Mouse (Mus musculus): ENCODE measurements around the gene Nf1. TPM values are rescaled to one million over a fixed set of nuclear protein-coding genes. Genes with fewer than 3 reads are reported as not detected.

Nf1 gene
- polyA plus RNA-seq, 1 experiment from 2014 or later, result 3.7 TPM

DNA sequence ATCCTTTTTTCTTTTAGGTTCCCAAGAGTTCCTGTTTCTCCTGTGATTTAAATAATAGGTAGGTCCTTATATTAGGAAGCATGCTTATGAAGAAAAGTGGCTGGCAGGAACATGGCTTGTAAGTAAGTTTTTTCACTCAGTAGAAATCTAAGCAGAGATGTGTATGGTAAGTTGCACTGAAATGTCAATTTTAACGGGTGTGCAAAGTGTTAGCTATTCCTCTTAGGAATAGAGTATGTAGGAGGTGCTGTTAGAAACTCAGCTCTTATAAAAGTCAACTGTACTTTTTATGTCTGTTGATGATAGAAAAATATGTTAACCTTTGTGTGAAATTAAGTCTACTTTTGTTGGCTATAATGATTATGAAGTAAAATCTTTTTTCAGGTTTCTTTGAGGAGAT lies 128.6 kb downstream of the Nf1 start:
- no peak overlapping the region for H3K9ac ChIP-seq
- no peaks in the 10 kb centered on the region for H3K27me3 ChIP-seq
- ATAC-seq (replicated peaks; ENCODE audit: insufficient number of reproducible peaks, insufficient read depth, low FRiP score, low read depth), result no peak
- H3K27ac ChIP-seq, result no peak overlapping the region
- WGBS, result 64% methylated on average over 1 of the region's 1 CpGs
- no peak overlapping the region for H3K4me2 ChIP-seq
- H3K4me3 ChIP-seq, result no peak overlapping the region
- no peaks in the 10 kb centered on the region for H3K9me3 ChIP-seq (replicated peaks)
- no peaks in the 10 kb centered on the region for H3K4me1 ChIP-seq (replicated peaks)
- peaks cover 41% of the 10 kb centered on the region for H3K36me3 ChIP-seq

DNA sequence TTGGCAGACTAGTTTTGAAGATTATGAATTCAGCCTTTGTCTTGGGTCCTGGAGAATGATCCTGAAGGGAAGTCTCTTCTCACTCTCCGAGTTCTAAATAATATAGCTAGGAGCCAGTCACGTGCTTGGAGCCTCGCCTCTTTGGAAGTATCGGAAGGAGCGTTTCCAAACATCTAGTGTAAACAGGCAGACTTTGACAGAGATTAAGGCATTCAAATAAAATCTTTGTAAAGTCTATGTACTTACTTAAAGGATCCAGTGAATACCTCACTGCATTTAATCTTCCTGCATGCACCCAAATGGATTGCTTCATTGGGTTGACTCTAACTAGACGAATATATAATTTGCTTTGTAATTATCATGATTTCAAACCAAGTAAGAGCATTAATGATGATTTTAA lies 143.9 kb downstream of the Nf1 start:
- H3K27me3 ChIP-seq, result no peaks in the 10 kb centered on the region
- 90% methylated on average over 6 of the region's 6 CpGs for WGBS
- no peak overlapping the region for H3K4me2 ChIP-seq
- peaks cover 9% of the 10 kb centered on the region for H3K36me3 ChIP-seq
- H3K9me3 ChIP-seq (replicated peaks), result no peaks in the 10 kb centered on the region
- H3K4me3 ChIP-seq, result no peak overlapping the region
- H3K27ac ChIP-seq, result no peak overlapping the region
- ATAC-seq (replicated peaks; ENCODE audit: insufficient number of reproducible peaks, insufficient read depth, low FRiP score, low read depth), result no peak
- no peak overlapping the region for H3K9ac ChIP-seq
- no peaks in the 10 kb centered on the region for H3K4me1 ChIP-seq (replicated peaks)

DNA sequence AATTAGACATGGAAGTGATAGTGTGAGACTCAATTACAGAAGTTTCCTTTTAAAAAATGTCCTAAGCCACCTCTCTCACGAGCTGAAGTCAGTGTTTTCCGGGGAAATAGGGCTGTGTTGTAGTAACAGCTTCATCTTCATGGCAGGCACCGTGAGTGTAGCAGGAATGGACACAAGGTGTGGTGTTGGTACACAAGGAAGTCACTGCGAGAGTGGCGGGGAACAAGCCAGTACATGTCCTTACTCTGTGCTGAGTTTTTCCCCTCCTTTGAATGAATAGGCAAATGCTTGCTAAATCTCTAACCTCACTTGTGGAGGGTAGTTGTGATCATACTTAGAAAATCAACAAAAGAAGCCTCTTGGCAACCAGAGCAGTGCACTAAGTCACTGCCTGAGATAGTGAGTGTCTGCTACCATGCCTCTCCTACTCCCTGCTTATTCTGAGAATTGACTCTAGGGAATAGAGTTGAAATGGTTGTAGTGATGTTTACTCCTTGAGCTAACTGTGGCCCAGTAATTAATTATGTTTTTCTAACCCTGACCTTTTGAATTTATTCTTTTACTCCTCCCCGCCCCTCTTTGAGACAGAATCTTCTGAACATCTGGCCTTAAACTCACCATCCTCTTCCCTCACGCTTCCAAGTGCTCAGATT lies 144.5 kb downstream of the Nf1 start:
- Histone ChIP-seq H3K27me3 (no peaks in the 10 kb centered on the region), H3K4me1 (replicated peaks) (no peaks in the 10 kb centered on the region), H3K9ac (no peak overlapping the region), H3K27ac (no peak overlapping the region), H3K4me2 (no peak overlapping the region), H3K9me3 (replicated peaks) (no peaks in the 10 kb centered on the region), H3K4me3 (no peak overlapping the region), H3K36me3 (peaks cover 9% of the 10 kb centered on the region)
- 84% methylated on average over 7 of the region's 7 CpGs for WGBS
- ATAC-seq (replicated peaks; ENCODE audit: insufficient number of reproducible peaks, insufficient read depth, low FRiP score, low read depth), result no peak

DNA sequence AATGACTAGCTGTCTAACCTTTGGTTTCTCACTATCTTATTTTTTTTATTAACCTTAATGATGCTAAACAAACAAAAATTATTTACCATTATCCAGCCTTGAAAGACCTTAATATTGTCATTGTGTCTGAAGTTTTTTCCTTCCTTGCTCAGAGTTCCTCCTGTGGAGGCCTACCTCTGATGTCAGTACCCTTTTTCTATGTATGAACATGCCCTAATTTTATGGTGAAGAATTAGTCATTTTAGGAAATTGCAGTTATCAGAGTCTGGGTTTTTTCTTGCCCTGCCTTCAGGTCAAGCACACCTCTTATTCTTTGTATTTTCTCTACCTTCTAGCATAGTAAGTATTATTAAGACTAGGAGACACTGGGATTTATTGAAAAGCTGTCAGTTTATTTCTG lies 145.2 kb downstream of the Nf1 start:
- H3K4me2 ChIP-seq, result no peak overlapping the region
- no peak overlapping the region for H3K9ac ChIP-seq
- H3K27me3 ChIP-seq, result no peaks in the 10 kb centered on the region
- no peaks in the 10 kb centered on the region for H3K9me3 ChIP-seq (replicated peaks)
- ATAC-seq (replicated peaks; ENCODE audit: insufficient number of reproducible peaks, insufficient read depth, low FRiP score, low read depth), result no peak
- H3K4me3 ChIP-seq, result no peak overlapping the region
- no peak overlapping the region for H3K27ac ChIP-seq
- no peaks in the 10 kb centered on the region for H3K4me1 ChIP-seq (replicated peaks)
- peaks cover 9% of the 10 kb centered on the region for H3K36me3 ChIP-seq

DNA sequence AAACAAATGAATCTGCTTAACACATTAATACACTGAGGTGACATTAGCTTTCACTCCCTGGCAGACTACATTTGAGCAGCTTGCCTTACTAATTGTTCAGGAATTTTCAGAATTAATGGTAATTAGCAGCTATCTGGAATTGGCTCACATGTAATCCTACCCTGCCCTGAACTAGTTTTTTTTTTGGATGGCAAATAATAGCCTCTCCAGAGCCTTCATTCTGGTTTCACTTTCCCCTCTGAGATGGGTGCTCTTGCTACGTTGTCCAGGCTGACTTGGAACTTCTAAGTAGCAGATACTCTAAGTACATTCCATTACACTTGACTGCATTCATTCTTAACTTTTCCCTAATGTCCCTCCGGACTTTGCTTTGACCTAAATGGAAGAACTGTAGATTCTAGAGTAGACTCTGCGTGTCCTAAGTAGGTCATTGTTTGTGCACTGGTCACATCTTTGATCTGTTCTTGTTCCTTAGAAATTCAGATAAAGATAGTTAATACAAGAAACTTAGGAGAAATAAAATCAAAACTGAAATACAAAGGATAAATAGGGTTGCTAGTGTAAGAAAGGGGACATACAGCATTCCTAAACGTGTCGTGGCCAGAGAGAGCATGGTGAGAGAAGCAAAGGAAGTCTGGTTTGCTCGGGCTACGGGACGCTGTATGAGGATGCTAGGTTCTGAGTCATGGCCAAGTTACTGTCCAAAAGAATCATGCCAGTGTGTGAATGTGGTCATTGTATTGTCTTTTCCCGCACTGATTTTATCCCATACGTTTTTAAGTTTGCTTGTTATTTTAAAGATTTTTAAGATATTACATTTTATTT lies 155.7 kb downstream of the Nf1 start:
- Histone ChIP-seq H3K36me3 (0 out of 2 replicates have a peak, but pooled peaks cover 3% of the 10 kb centered on the region), H3K9ac (no peak overlapping the region), H3K4me3 (no peak overlapping the region), H3K9me3 (replicated peaks) (no peaks in the 10 kb centered on the region), H3K27ac (no peak overlapping the region), H3K4me2 (no peak overlapping the region), H3K4me1 (replicated peaks) (peaks cover 6% of the 10 kb centered on the region; the same call in 1 of the 2 replicates), H3K27me3 (no peaks in the 10 kb centered on the region)
- WGBS, result 69% methylated on average over 10 of the region's 10 CpGs
- ATAC-seq (replicated peaks; ENCODE audit: insufficient number of reproducible peaks, insufficient read depth, low FRiP score, low read depth), result no peak

DNA sequence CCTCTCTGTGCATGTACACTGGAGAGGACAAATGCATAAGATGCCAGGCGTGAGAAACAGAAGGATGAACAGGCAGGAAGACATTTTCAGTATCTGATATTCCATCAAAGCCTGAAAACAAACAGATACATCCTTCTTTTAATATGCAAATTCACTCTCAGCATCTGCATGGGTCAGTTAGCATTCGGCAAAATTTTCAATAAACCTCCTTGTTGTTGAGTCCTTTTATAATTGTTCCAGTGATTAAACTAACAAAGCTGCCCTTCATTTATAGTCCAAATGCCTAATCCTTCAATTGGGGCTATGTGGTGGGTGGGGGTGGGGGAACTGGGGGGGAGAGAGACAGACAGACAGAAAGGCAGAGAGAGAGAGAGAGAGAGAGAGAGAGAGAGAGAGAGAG lies 163.4 kb downstream of the Nf1 start:
- Histone ChIP-seq H3K4me3 (no peak overlapping the region), H3K36me3 (no peaks in the 10 kb centered on the region), H3K27ac (no peak overlapping the region), H3K9me3 (replicated peaks) (no peaks in the 10 kb centered on the region), H3K4me2 (no peak overlapping the region), H3K4me1 (replicated peaks) (no peaks in the 10 kb centered on the region), H3K9ac (no peak overlapping the region), H3K27me3 (no peaks in the 10 kb centered on the region)
- WGBS, result 78% methylated on average over 2 of the region's 2 CpGs
- ATAC-seq (replicated peaks; ENCODE audit: insufficient number of reproducible peaks, insufficient read depth, low FRiP score, low read depth), result no peak

DNA sequence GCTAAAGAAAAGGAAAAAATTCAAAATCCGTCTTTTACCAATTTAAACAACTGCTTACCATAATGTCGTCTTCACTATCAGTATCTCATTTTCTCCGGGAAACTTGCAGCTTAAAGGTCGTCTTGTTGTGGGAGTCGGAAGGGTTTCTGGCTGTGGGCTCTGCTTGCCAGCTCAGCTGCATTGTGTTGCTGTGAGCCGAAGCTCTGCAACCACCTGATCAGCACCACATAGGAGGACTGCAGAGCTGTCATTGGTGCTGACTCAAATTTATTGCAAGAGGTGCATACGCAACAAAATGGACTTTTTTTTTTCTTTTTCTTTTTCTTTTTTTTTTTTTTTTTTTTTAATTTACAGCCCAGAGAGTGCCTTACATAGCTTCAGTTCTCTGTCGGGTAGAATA lies 164.4 kb downstream of the Nf1 start, which contains the start of gene Omg:
Gene Omg, minus strand, starts transcription at position 240 of the 400 bp plus-strand sequence.
- H3K9me3 ChIP-seq (replicated peaks), result no peaks in the 10 kb centered on the region
- no peaks in the 10 kb centered on the region for H3K36me3 ChIP-seq
- ATAC-seq (replicated peaks; ENCODE audit: insufficient number of reproducible peaks, insufficient read depth, low FRiP score, low read depth), result no peak
- no peak within 1 kb of the TSS for H3K4me3 ChIP-seq
- H3K27me3 ChIP-seq, result no peaks in the 10 kb centered on the region
- H3K4me2 ChIP-seq, result no peak within 1 kb of the TSS
- no peak within 1 kb of the TSS for H3K27ac ChIP-seq
- H3K4me1 ChIP-seq (replicated peaks), result no peaks in the 10 kb centered on the region
- no peak within 1 kb of the TSS for H3K9ac ChIP-seq
- 55% methylated on average over 8 of the region's 8 CpGs for WGBS

DNA sequence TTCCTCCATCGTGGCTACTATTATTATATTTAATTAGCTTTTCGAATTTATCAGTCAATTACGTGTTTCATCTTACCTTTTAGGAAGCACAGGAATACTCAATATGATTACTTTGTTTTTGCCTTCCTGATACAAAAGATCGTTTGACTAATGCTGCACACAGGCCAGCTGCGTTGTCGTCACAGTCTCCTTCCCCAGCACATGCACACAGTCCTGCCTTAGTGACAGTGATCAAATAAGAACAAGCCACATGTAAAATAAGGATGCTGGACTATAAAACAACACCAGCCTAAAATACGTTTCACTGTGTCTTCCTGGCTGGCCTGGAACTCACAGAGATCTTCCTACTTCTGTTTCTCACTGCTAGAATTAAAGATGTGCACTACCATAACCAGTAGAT lies 165.0 kb downstream of the Nf1 start:
- no peaks in the 10 kb centered on the region for H3K36me3 ChIP-seq
- WGBS, result 90% methylated on average over 7 of the region's 7 CpGs
- H3K9ac ChIP-seq, result no peak overlapping the region
- H3K27ac ChIP-seq, result no peak overlapping the region
- no peaks in the 10 kb centered on the region for H3K4me1 ChIP-seq (replicated peaks)
- ATAC-seq (replicated peaks; ENCODE audit: insufficient number of reproducible peaks, insufficient read depth, low FRiP score, low read depth), result no peak
- no peak overlapping the region for H3K4me3 ChIP-seq
- H3K4me2 ChIP-seq, result no peak overlapping the region
- H3K27me3 ChIP-seq, result no peaks in the 10 kb centered on the region
- no peaks in the 10 kb centered on the region for H3K9me3 ChIP-seq (replicated peaks)

DNA sequence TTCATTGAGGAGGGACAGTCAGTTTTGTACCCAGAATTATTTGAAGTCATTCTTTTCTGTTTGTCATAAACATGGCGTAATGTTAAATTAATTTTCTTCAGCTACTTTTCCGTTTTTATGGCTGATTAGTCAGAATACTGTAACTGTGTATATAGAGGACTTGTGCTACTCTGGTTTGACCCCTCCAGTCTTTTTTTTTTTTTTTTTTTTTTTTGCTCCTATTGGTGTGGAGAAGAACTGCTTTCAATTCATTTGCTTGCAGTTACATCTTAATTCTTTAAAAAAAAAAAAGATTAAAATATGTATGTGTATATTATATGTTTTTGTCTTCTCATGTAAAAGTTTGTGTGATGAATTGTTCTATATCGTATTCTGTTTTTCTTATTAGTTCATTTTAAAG lies 172.5 kb downstream of the Nf1 start:
- Histone ChIP-seq H3K4me3 (no peak overlapping the region), H3K9ac (no peak overlapping the region), H3K4me1 (replicated peaks) (no peaks in the 10 kb centered on the region), H3K4me2 (no peak overlapping the region), H3K27ac (no peak overlapping the region), H3K36me3 (no peaks in the 10 kb centered on the region), H3K9me3 (replicated peaks) (no peaks in the 10 kb centered on the region), H3K27me3 (no peaks in the 10 kb centered on the region)
- 92% methylated on average over 3 of the region's 3 CpGs for WGBS
- ATAC-seq (replicated peaks; ENCODE audit: insufficient number of reproducible peaks, insufficient read depth, low FRiP score, low read depth), result no peak

DNA sequence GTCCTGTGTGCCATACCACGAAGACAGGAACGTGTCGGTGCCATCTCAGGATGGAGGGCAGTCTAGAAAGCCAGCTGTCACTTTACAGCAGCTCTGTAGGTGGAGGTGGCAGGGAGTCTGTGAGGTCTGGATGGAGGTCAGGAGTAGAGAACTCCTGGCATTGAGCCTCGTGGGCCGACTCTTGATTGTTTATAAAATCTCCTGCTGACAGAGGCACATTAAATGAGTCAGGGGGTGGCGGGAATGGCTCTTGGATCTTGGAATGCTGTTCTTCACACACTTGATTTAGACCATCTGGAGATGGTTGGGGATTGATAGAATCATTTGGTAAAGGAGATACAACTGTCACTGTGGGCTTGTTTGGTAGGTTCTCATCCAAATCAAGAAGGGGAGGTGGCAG lies 175.8 kb downstream of the Nf1 start:
- no peaks in the 10 kb centered on the region for H3K36me3 ChIP-seq
- WGBS, result 70% methylated on average over 6 of the region's 6 CpGs

DNA sequence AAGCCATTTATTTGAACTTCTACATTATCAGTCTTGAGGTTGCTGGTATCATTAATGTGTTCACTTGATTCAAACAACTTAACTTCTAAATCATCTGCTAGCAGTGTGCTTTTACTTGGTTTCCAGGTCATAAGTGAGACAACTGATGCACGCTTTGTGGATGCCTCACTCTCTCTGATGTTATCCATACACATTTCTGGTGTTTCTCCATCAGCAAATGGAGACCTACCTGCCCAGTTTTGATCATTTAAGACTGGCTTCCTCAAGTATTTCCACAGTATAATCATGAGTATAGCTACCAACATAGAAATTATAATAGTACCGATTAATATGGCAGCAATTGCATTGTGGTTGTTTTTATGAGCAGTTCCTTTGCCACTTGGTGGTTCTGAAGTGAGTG lies 176.3 kb downstream of the Nf1 start:
- Histone ChIP-seq H3K9me3 (replicated peaks) (no peaks in the 10 kb centered on the region), H3K4me1 (replicated peaks) (no peaks in the 10 kb centered on the region), H3K4me3 (no peak overlapping the region), H3K4me2 (no peak overlapping the region), H3K27ac (no peak overlapping the region), H3K36me3 (no peaks in the 10 kb centered on the region), H3K27me3 (no peaks in the 10 kb centered on the region), H3K9ac (no peak overlapping the region)
- WGBS, result 94% methylated on average over 2 of the region's 2 CpGs
- no peak for ATAC-seq (replicated peaks; ENCODE audit: insufficient number of reproducible peaks, insufficient read depth, low FRiP score, low read depth)

More for the DNA sequence above, 175.8 kb downstream of the Nf1 start:
- H3K27me3 ChIP-seq, result no peaks in the 10 kb centered on the region
- ATAC-seq (replicated peaks; ENCODE audit: insufficient number of reproducible peaks, insufficient read depth, low FRiP score, low read depth), result no peak
- H3K4me2 ChIP-seq, result no peak overlapping the region
- no peaks in the 10 kb centered on the region for H3K9me3 ChIP-seq (replicated peaks)
- H3K27ac ChIP-seq, result no peak overlapping the region
- no peaks in the 10 kb centered on the region for H3K4me1 ChIP-seq (replicated peaks)
- no peak overlapping the region for H3K9ac ChIP-seq
- no peak overlapping the region for H3K4me3 ChIP-seq

DNA sequence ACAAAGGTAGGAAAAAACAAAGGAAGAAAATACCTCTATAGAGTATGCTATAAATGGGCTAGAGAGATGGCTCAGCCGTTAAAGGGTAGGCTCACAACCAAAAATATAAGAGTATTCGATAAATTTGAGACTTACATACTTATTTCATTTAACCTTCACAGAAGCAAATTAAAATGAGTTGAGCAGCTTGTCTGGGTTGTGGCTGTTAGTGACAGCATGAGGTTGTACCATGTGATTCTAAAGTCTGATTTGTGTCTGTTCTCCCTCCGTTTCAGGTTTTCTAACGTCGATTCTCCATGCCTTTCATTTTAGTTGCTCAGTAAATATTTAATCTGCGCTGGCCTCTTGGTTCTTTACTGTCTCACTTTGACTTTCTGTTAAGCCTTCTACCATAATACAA lies 179.8 kb downstream of the Nf1 start:
- no peaks in the 10 kb centered on the region for H3K27me3 ChIP-seq
- no peak overlapping the region for H3K9ac ChIP-seq
- H3K36me3 ChIP-seq, result no peaks in the 10 kb centered on the region
- whole genome bisulfite sequencing, result 82% methylated on average over 6 of the region's 6 CpGs
- no peak for ATAC-seq (replicated peaks; ENCODE audit: insufficient number of reproducible peaks, insufficient read depth, low FRiP score, low read depth)
- no peak overlapping the region for H3K4me3 ChIP-seq
- no peaks in the 10 kb centered on the region for H3K9me3 ChIP-seq (replicated peaks)
- H3K27ac ChIP-seq, result no peak overlapping the region
- H3K4me2 ChIP-seq, result no peak overlapping the region
- no peaks in the 10 kb centered on the region for H3K4me1 ChIP-seq (replicated peaks)

Measured in heart, embryonic 15.5 days (tissue).